In genomic region chr17:53479604-53480041, GRCm38 (mm10) we compare ENCODE assay signal across 8 mouse cellular contexts. TPM values are rescaled to one million over a fixed set of nuclear protein-coding genes. Genes with fewer than 3 reads are reported as not detected.
DNase-seq lines count a peak whose midpoint lies in the region; ATAC-seq and TF ChIP-seq lines count a peak whose summit lies in the region.

No protein-coding gene starts in this region.

- CTCF ChIA-PET in Patski (lab: Charles Lee) = interaction anchor here (1.0 to 1.4 kb wide), 2 partner anchors 12 to 23 kb away, joined by 3 to 6 read pairs; no protein-coding TSS in a partner anchor

- no peaks in the 10 kb centered on the region for H3K9me3 ChIP-seq in hindbrain, embryonic 14.5 days (ENCODE audit: control insufficient read depth, low read length)

- H3K27me3 ChIP-seq in Patski = no peaks in the 10 kb centered on the region
- no peaks in the 10 kb centered on the region for H3K27me3 ChIP-seq in hindbrain, embryonic 14.5 days (ENCODE audit: control insufficient read depth, insufficient read depth, low read length)

- peaks cover 10% of the 10 kb centered on the region for H3K36me3 ChIP-seq in hindbrain, embryonic 14.5 days (replicated peaks; ENCODE audit: control insufficient read depth, insufficient read depth)

- peak overlapping the region; percentile 98 for H3K4me3 ChIP-seq in hindbrain, embryonic 14.5 days (replicated peaks; ENCODE audit: low read length)

- under 1% methylated on average over 33 of the region's 33 CpGs for WGBS in hindbrain, embryonic 14.5 days

- peak overlapping the region; percentile 99 for H3K27ac ChIP-seq in hindbrain, embryonic 14.5 days

- peaks cover 27% of the 10 kb centered on the region for H3K4me1 ChIP-seq in hindbrain, embryonic 14.5 days (replicated peaks; ENCODE audit: control insufficient read depth, insufficient read depth, low read length)

- in situ Hi-C loops in Patski (cut with MboI; ENCODE audit: low pct_unique_long_range_greater_than_20kb) = no loop called here

- peak overlapping the region; percentile 85 for H3K4me2 ChIP-seq in hindbrain, embryonic 14.5 days (replicated peaks)

- POLR2A ChIA-PET in Patski (lab: Charles Lee) = interaction anchor here (0.8 kb wide), 1 partner anchor 12 kb away, joined by 5 read pairs; no protein-coding TSS in a partner anchor

- no peak for DNase-seq in Patski (ENCODE audit: low read depth, low spot score)
- peak; percentile 36 for DNase-seq in c-Kit-positive CD71-positive TER-119-positive erythroid progenitor cells, embryonic 14.5 days (ENCODE audit: low spot score)
- peak; percentile 34 for DNase-seq in forelimb bud, embryonic 11.5 days (ENCODE audit: low read depth, low spot score)
- DNase-seq in hindbrain, embryonic 14.5 days (ENCODE audit: low spot score) = no peak
- peak; percentile 29 to 65 for DNase-seq in layer of hippocampus, postnatal 25 days (ENCODE audit: extremely low spot score in 1 of 2, low spot score in 1 of 2)
- DNase-seq in lung, postnatal 10 days = peak; percentile 68
- peak; percentile 61 for DNase-seq in retina, embryonic 14.5 days (ENCODE audit: low spot score)
- peak; percentile 57 to 66 for DNase-seq in urinary bladder, postnatal 4 days (ENCODE audit: low spot score in 2 of 2)

- TF ChIP-seq CTCF in Patski (IDR thresholded peaks at IDR 0.05) = no peak

- ATAC-seq in Patski = peak; percentile 77
- peak; percentile 21; the same call in 1 of the 2 replicates for ATAC-seq in hindbrain, embryonic 14.5 days (ENCODE audit: low FRiP score)

- peak overlapping the region; percentile 84 for H3K9ac ChIP-seq in hindbrain, embryonic 14.5 days

RNA-seq across cellular contexts. Expression of gene Rab5a, which starts 0.6 kb away (rescaled TPM):
- polyA plus RNA-seq in Patski (2021) = 93.7 TPM
- 122 and 134 TPM in 2 replicates for polyA plus RNA-seq in hindbrain, embryonic 14.5 days (2014; fragmentation: Nextera tagmentation; extraction: Ambion mirVana)
- 100 to 1,000 TPM; 119 to 126 TPM for total RNA-seq in layer of hippocampus, postnatal 25 days (2021)

RNA-seq across cellular contexts. Expression of gene Efhb, which starts 16.5 kb away (rescaled TPM):
- polyA plus RNA-seq in Patski (2021) = 0.18 TPM
- polyA plus RNA-seq in hindbrain, embryonic 14.5 days (2014; fragmentation: Nextera tagmentation; extraction: Ambion mirVana) = 0.83 and 1.4 TPM in 2 replicates
- under 1 TPM; 0.30 to 0.33 TPM for total RNA-seq in layer of hippocampus, postnatal 25 days (2021)

RNA-seq across cellular contexts. Expression of gene Pp2d1, which starts 59.6 kb away (rescaled TPM):
- 0.12 TPM for polyA plus RNA-seq in Patski (2021)
- polyA plus RNA-seq in hindbrain, embryonic 14.5 days (2014; fragmentation: Nextera tagmentation; extraction: Ambion mirVana) = 0.48 and 0.60 TPM in 2 replicates
- not detected for total RNA-seq in layer of hippocampus, postnatal 25 days (2021)

Comparison
In these comparisons a context has a peak if more than half of its experiments do, and no peak if none do; other contexts are left out.
1. DNase-seq: peak in c-Kit-positive CD71-positive TER-119-positive erythroid progenitor cells, embryonic 14.5 days (single experiment), forelimb bud, embryonic 11.5 days (single experiment), layer of hippocampus, postnatal 25 days (2 of 2), lung, postnatal 10 days (single experiment), retina, embryonic 14.5 days (single experiment) and urinary bladder, postnatal 4 days (2 of 2); none in Patski (single experiment) and hindbrain, embryonic 14.5 days (single experiment).